Mouse (Mus musculus) myocyte (in vitro differentiated cells): Measurements from ENCODE around the gene Ifih1. TPM values are rescaled to one million over a fixed set of nuclear protein-coding genes. Genes with fewer than 3 reads are reported as not detected.

Experiments
- H3K27me3 ChIP-seq: one replicate; pipeline ENCODE4 v1.6.1; 2011; ENCODE audit not compliant: control insufficient read depth, insufficient read depth, insufficient read length
- H3K36me3 ChIP-seq: one replicate; pipeline ENCODE4 v1.6.1; 2011; ENCODE audit not compliant: control insufficient read depth, insufficient read depth
- H3K4me2 ChIP-seq: one replicate; pipeline ENCODE4 v1.6.1; 2011; ENCODE audit warnings: low read depth, control low read depth
- H3K4me3 ChIP-seq: one replicate; pipeline ENCODE4 v1.5.1; 2011; ENCODE audit warnings: mild to moderate bottlenecking, control low read depth, moderate library complexity
- H3K79me2 ChIP-seq: one replicate; pipeline ENCODE4 v1.6.1; 2011; ENCODE audit not compliant: control insufficient read depth, insufficient read depth
- H3ac ChIP-seq: one replicate; pipeline ENCODE4 v1.6.1; 2011; ENCODE audit not compliant: control insufficient read depth, insufficient read length
- CEBPB ChIP-seq: IDR thresholded peaks from 2 replicates; pipeline ENCODE4 v1.6.1; 2011; ENCODE audit warnings: mild to moderate bottlenecking, moderate library complexity; ENCODE audit not compliant: poor library complexity, insufficient read depth, severe bottlenecking
- E2F4 ChIP-seq: IDR thresholded peaks from one replicate; pipeline ENCODE4 v1.6.1; 2011; ENCODE audit warnings: mild to moderate bottlenecking, control low read depth, moderate library complexity; ENCODE audit not compliant: insufficient read depth
- MAX ChIP-seq: IDR thresholded peaks from one replicate; pipeline ENCODE4 v1.6.1; 2011; ENCODE audit warnings: low read depth, mild to moderate bottlenecking, control low read depth
- MYOD1 ChIP-seq, 3 experiments: IDR thresholded peaks; one replicate each; pipeline ENCODE4 v1.6.1; 2011; ENCODE audit warnings: control low read depth in 2 of 3, low read depth in 2 of 3, mild to moderate bottlenecking in 2 of 3, moderate library complexity in 1 of 3; ENCODE audit not compliant: insufficient read length in 2 of 3, control insufficient read depth in 1 of 3
- MYOG ChIP-seq, 3 experiments: IDR thresholded peaks; one replicate each; pipeline ENCODE4 v1.6.1; 2011; ENCODE audit warnings: control low read depth in 2 of 3, low read depth in 2 of 3, mild to moderate bottlenecking in 2 of 3; ENCODE audit not compliant: insufficient read length in 2 of 3, control insufficient read depth in 1 of 3, insufficient read depth in 1 of 3
- POLR2A ChIP-seq: IDR thresholded peaks from one replicate; pipeline ENCODE4 v1.6.1; 2011; ENCODE audit warnings: low read depth, mild to moderate bottlenecking, control low read depth, moderate library complexity; ENCODE audit not compliant: insufficient read length
- POLR2AphosphoS2 ChIP-seq: IDR thresholded peaks from one replicate; pipeline ENCODE4 v1.6.1; 2011; ENCODE audit warnings: low read depth, control low read depth; ENCODE audit not compliant: insufficient read length
- REST ChIP-seq: IDR thresholded peaks from one replicate; pipeline ENCODE4 v1.6.1; 2011; ENCODE audit warnings: mild to moderate bottlenecking, control low read depth, moderate library complexity; ENCODE audit not compliant: insufficient read depth, insufficient read length
- SRF ChIP-seq: IDR thresholded peaks from one replicate; pipeline ENCODE4 v1.6.1; 2011; ENCODE audit warnings: low read depth; ENCODE audit not compliant: control insufficient read depth, insufficient read length
- TCF12 ChIP-seq: IDR thresholded peaks from one replicate; pipeline ENCODE4 v1.6.1; 2011; ENCODE audit warnings: mild to moderate bottlenecking, control low read depth; ENCODE audit not compliant: poor library complexity, insufficient read depth, severe bottlenecking
- TCF3 ChIP-seq: IDR thresholded peaks from one replicate; pipeline ENCODE4 v1.6.1; 2011; ENCODE audit warnings: low read depth, control low read depth; ENCODE audit not compliant: insufficient read length
- USF1 ChIP-seq: IDR thresholded peaks from one replicate; pipeline ENCODE4 v1.6.1; 2011; ENCODE audit warnings: low read depth, mild to moderate bottlenecking, control low read depth, moderate library complexity
- polyA plus RNA-seq: library from polyadenylated mRNA; unstranded; fragments of >200 nt; fragmentation: generic; extraction: Trizol; gene quantifications from one replicate; pipeline ENCODE4 v1.2.1, GENCODE M21; 2012; ENCODE audit warnings: missing spikeins

Ifih1 gene
- polyA plus RNA-seq, 1 experiment: 0.32 TPM

- H3K36me3 ChIP-seq: no peaks in the 10 kb centered on the region
- no peak overlapping the region for H3K4me2 ChIP-seq
- no peaks in the 10 kb centered on the region for H3K79me2 ChIP-seq
- H3K27me3 ChIP-seq: no peaks in the 10 kb centered on the region
- no peak overlapping the region for H3ac ChIP-seq
- no peak overlapping the region for H3K4me3 ChIP-seq
- TF ChIP-seq POLR2A: no peak
- TF ChIP-seq SRF: no peak
- no peak for TF ChIP-seq POLR2AphosphoS2
- TF ChIP-seq CEBPB: no peak
- TF ChIP-seq MAX: no peak
- TF ChIP-seq E2F4: no peak
- TF ChIP-seq TCF3: no peak
- no peak for TF ChIP-seq REST
- no peak for TF ChIP-seq TCF12
- no peak for TF ChIP-seq MYOD1 (IDR thresholded peaks at IDR 0.05; ENCODE audit: control insufficient read depth in 1 of 3, insufficient read length in 2 of 3, low read depth in 2 of 3)
- TF ChIP-seq USF1: no peak
- no peak for TF ChIP-seq MYOG (IDR thresholded peaks at IDR 0.05; ENCODE audit: control insufficient read depth in 1 of 3, insufficient read depth in 1 of 3, insufficient read length in 2 of 3, low read depth in 2 of 3)
These were observed 56.7 kb downstream of the Ifih1 start for GRCm38 (mm10) chr2:62589333-62589732.

- no peak overlapping the region for H3K4me3 ChIP-seq
- no peaks in the 10 kb centered on the region for H3K36me3 ChIP-seq
- H3K27me3 ChIP-seq: no peaks in the 10 kb centered on the region
- no peak overlapping the region for H3ac ChIP-seq
- no peak overlapping the region for H3K4me2 ChIP-seq
- TF ChIP-seq POLR2AphosphoS2 (no peak), MYOD1 (IDR thresholded peaks at IDR 0.05; ENCODE audit: control insufficient read depth in 1 of 3, insufficient read length in 2 of 3, low read depth in 2 of 3) (no peak), E2F4 (no peak), CEBPB (no peak)
- H3K79me2 ChIP-seq: no peaks in the 10 kb centered on the region
These were observed 60.3 kb downstream of the Ifih1 start for GRCm38 (mm10) chr2:62585769-62586168.

- Histone ChIP-seq H3K27me3 (no peaks in the 10 kb centered on the region), H3K4me2 (no peak overlapping the region), H3K79me2 (no peaks in the 10 kb centered on the region), H3K4me3 (no peak overlapping the region), H3ac (no peak overlapping the region), H3K36me3 (no peaks in the 10 kb centered on the region)
- TF ChIP-seq TCF3 (no peak), POLR2AphosphoS2 (no peak), CEBPB (no peak), MYOD1 (IDR thresholded peaks at IDR 0.05; ENCODE audit: control insufficient read depth in 1 of 3, insufficient read length in 2 of 3, low read depth in 2 of 3) (no peak), MYOG (IDR thresholded peaks at IDR 0.05; ENCODE audit: control insufficient read depth in 1 of 3, insufficient read depth in 1 of 3, insufficient read length in 2 of 3, low read depth in 2 of 3) (no peak), USF1 (no peak), MAX (no peak), E2F4 (no peak), POLR2A (no peak), TCF12 (no peak), REST (no peak), SRF (no peak)
These were observed 71.1 kb downstream of the Ifih1 start for GRCm38 (mm10) chr2:62574962-62575361.

GRCm38 (mm10) chr2:62574250-62574649, 71.8 kb downstream of the Ifih1 start:
- no peaks in the 10 kb centered on the region for H3K27me3 ChIP-seq
- H3ac ChIP-seq: no peak overlapping the region

DNA sequence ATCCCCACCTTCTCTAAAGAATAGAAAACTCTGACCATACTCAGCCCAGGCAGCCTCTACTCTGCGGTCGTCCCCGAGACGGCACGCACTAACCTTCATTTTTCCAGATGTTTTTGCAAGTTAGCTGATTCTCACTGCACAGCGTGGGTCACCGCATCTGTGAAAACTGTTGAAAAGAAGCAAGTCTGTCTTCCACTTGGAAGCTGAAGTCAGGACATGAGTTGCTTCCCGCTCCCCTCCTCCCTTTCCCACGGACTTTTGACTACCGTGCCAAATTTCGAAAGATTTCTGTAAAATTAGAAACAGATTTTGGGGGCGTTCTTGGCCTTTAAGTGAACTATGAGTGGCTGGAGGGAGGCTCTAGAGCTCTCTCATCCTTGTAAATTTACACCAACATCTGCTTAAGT, 72.3 kb downstream of the Ifih1 start, which contains the start of gene Fap:
Fap (minus strand) TSS at position 323 of the 407 bp plus-strand sequence.
- Histone ChIP-seq H3K4me2 (peak within 1 kb of the TSS; percentile 45), H3K79me2 (no peaks in the 10 kb centered on the region), H3K36me3 (no peaks in the 10 kb centered on the region), H3ac (no peak within 1 kb of the TSS), H3K27me3 (no peaks in the 10 kb centered on the region), H3K4me3 (no peak within 1 kb of the TSS)
- TF ChIP-seq MYOD1 (IDR thresholded peaks at IDR 0.05; ENCODE audit: control insufficient read depth in 1 of 3, insufficient read length in 2 of 3, low read depth in 2 of 3) (no peak), SRF (no peak), REST (no peak), E2F4 (no peak), MYOG (IDR thresholded peaks at IDR 0.05; ENCODE audit: control insufficient read depth in 1 of 3, insufficient read depth in 1 of 3, insufficient read length in 2 of 3, low read depth in 2 of 3) (no peak), USF1 (no peak), POLR2A (no peak), MAX (no peak), POLR2AphosphoS2 (no peak), TCF12 (no peak), TCF3 (no peak), CEBPB (no peak)

More at GRCm38 (mm10) chr2:62574250-62574649, 71.8 kb downstream of the Ifih1 start:
- no peaks in the 10 kb centered on the region for H3K36me3 ChIP-seq
- peak overlapping the region; percentile 45 for H3K4me2 ChIP-seq
- no peak overlapping the region for H3K4me3 ChIP-seq
- no peaks in the 10 kb centered on the region for H3K79me2 ChIP-seq
- no peak for TF ChIP-seq POLR2AphosphoS2
- no peak for TF ChIP-seq MAX
- no peak for TF ChIP-seq MYOG (IDR thresholded peaks at IDR 0.05; ENCODE audit: control insufficient read depth in 1 of 3, insufficient read depth in 1 of 3, insufficient read length in 2 of 3, low read depth in 2 of 3)
- no peak for TF ChIP-seq MYOD1 (IDR thresholded peaks at IDR 0.05; ENCODE audit: control insufficient read depth in 1 of 3, insufficient read length in 2 of 3, low read depth in 2 of 3)
- no peak for TF ChIP-seq POLR2A
- no peak for TF ChIP-seq TCF3
- TF ChIP-seq CEBPB: no peak
- no peak for TF ChIP-seq TCF12
- no peak for TF ChIP-seq SRF
- no peak for TF ChIP-seq USF1
- no peak for TF ChIP-seq E2F4
- TF ChIP-seq REST: no peak
